Mouse (Mus musculus): ENCODE results near the gene Xdh. TPM values are rescaled to one million over a fixed set of nuclear protein-coding genes. Genes with fewer than 3 reads are reported as not detected.

Xdh gene
- polyA plus RNA-seq (2014; fragmentation: Nextera tagmentation; extraction: Ambion mirVana) = 0.12 and 0.16 TPM in 2 replicates

- H3K4me3 ChIP-seq (ENCODE audit: low read depth, low read length) = no peak within 1 kb of the TSS
- DNase-seq (ENCODE audit: low spot score) (no peak), ATAC-seq (replicated peaks; ENCODE audit: low FRiP score) (no peak)
- no peaks in the 10 kb centered on the region for H3K36me3 ChIP-seq (ENCODE audit: control insufficient read depth, insufficient read depth, low read length)
- no peak within 1 kb of the TSS for H3K27ac ChIP-seq (ENCODE audit: low read depth, low read length)
- 76% methylated on average over 13 of the region's 13 CpGs for WGBS
- no peak within 1 kb of the TSS for H3K4me2 ChIP-seq
- H3K9ac ChIP-seq (ENCODE audit: low read depth, low read length) = no peak within 1 kb of the TSS
- no peaks in the 10 kb centered on the region for H3K27me3 ChIP-seq (replicated peaks; ENCODE audit: control insufficient read depth, insufficient read depth, low read length)
- H3K4me1 ChIP-seq (replicated peaks; ENCODE audit: control insufficient read depth, insufficient read depth, low read length) = no peaks in the 10 kb centered on the region
- no peaks in the 10 kb centered on the region for H3K9me3 ChIP-seq (ENCODE audit: control insufficient read depth, low read length)
Measured at GRCm38 (mm10) chr17:73950062-73950735, at the start of gene Xdh. Xdh (minus strand) TSS chr17:73950196.

GRCm38 (mm10) chr17:73995907-73996645, 46.1 kb upstream of the Xdh start:
- no peak for ATAC-seq (replicated peaks; ENCODE audit: low FRiP score)
- H3K9ac ChIP-seq (ENCODE audit: low read depth, low read length) = no peak overlapping the region
- 80% methylated on average over 13 of the region's 13 CpGs for WGBS
- H3K4me3 ChIP-seq (ENCODE audit: low read depth, low read length) = no peak overlapping the region
- no peaks in the 10 kb centered on the region for H3K9me3 ChIP-seq (ENCODE audit: control insufficient read depth, low read length)
- H3K27ac ChIP-seq (ENCODE audit: low read depth, low read length) = no peak overlapping the region
- no peak overlapping the region for H3K4me2 ChIP-seq
- H3K4me1 ChIP-seq (replicated peaks; ENCODE audit: control insufficient read depth, insufficient read depth, low read length) = no peaks in the 10 kb centered on the region
- DNase-seq (ENCODE audit: low spot score) = no peak
- no peaks in the 10 kb centered on the region for H3K36me3 ChIP-seq (ENCODE audit: control insufficient read depth, insufficient read depth, low read length)
- no peaks in the 10 kb centered on the region for H3K27me3 ChIP-seq (replicated peaks; ENCODE audit: control insufficient read depth, insufficient read depth, low read length)

DNA sequence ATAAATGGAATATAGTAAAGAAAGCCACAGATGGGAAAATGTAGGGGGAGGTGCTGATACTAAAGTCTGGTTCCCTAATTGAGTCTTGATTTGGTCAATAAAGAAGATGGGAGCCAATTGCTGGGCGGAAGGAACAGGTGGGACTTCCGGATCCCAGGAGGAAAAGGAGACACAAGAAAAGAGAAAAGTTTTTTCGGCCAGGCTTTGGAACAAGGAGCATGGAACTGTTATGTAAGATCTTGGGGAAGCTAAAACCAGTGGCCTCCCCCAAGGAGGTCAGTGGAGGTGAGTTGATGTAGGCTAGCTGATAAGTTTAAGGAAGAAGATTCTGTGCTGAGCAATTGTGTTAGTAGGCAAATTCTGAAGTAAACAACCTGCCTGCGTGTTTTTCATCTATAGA, 41.3 kb upstream of the Xdh start:
- H3K9ac ChIP-seq (ENCODE audit: low read depth, low read length) = no peak overlapping the region
- no peaks in the 10 kb centered on the region for H3K4me1 ChIP-seq (replicated peaks; ENCODE audit: control insufficient read depth, insufficient read depth, low read length)
- H3K27me3 ChIP-seq (replicated peaks; ENCODE audit: control insufficient read depth, insufficient read depth, low read length) = no peaks in the 10 kb centered on the region
- no peaks in the 10 kb centered on the region for H3K9me3 ChIP-seq (ENCODE audit: control insufficient read depth, low read length)
- no peak overlapping the region for H3K27ac ChIP-seq (ENCODE audit: low read depth, low read length)
- DNase-seq (ENCODE audit: low spot score) (no peak), ATAC-seq (replicated peaks; ENCODE audit: low FRiP score) (no peak)
- H3K4me2 ChIP-seq = no peak overlapping the region
- no peak overlapping the region for H3K4me3 ChIP-seq (ENCODE audit: low read depth, low read length)
- no peaks in the 10 kb centered on the region for H3K36me3 ChIP-seq (ENCODE audit: control insufficient read depth, insufficient read depth, low read length)
- WGBS = 83% methylated on average over 4 of the region's 4 CpGs

GRCm38 (mm10) chr17:73986571-73986970, 36.6 kb upstream of the Xdh start:
- no peak for DNase-seq (ENCODE audit: low spot score)
- H3K36me3 ChIP-seq (ENCODE audit: control insufficient read depth, insufficient read depth, low read length) = no peaks in the 10 kb centered on the region
- no peak overlapping the region for H3K4me3 ChIP-seq (ENCODE audit: low read depth, low read length)
- no peak overlapping the region for H3K27ac ChIP-seq (ENCODE audit: low read depth, low read length)
- H3K27me3 ChIP-seq (replicated peaks; ENCODE audit: control insufficient read depth, insufficient read depth, low read length) = no peaks in the 10 kb centered on the region
- H3K9me3 ChIP-seq (ENCODE audit: control insufficient read depth, low read length) = no peaks in the 10 kb centered on the region
- no peaks in the 10 kb centered on the region for H3K4me1 ChIP-seq (replicated peaks; ENCODE audit: control insufficient read depth, insufficient read depth, low read length)
- H3K9ac ChIP-seq (ENCODE audit: low read depth, low read length) = no peak overlapping the region
- 61% methylated on average over 2 of the region's 2 CpGs for WGBS
- H3K4me2 ChIP-seq = no peak overlapping the region
- no peak for ATAC-seq (replicated peaks; ENCODE audit: low FRiP score)

GRCm38 (mm10) chr17:73985936-73986335, 35.9 kb upstream of the Xdh start:
- DNase-seq (ENCODE audit: low spot score) (no peak), ATAC-seq (replicated peaks; ENCODE audit: low FRiP score) (no peak)
- Histone ChIP-seq H3K27ac (ENCODE audit: low read depth, low read length) (no peak overlapping the region), H3K9ac (ENCODE audit: low read depth, low read length) (no peak overlapping the region), H3K4me3 (ENCODE audit: low read depth, low read length) (no peak overlapping the region), H3K4me2 (no peak overlapping the region), H3K27me3 (replicated peaks; ENCODE audit: control insufficient read depth, insufficient read depth, low read length) (no peaks in the 10 kb centered on the region), H3K4me1 (replicated peaks; ENCODE audit: control insufficient read depth, insufficient read depth, low read length) (no peaks in the 10 kb centered on the region), H3K36me3 (ENCODE audit: control insufficient read depth, insufficient read depth, low read length) (no peaks in the 10 kb centered on the region), H3K9me3 (ENCODE audit: control insufficient read depth, low read length) (no peaks in the 10 kb centered on the region)
- 76% methylated on average over 4 of the region's 4 CpGs for WGBS

GRCm38 (mm10) chr17:73984508-73984907, 34.5 kb upstream of the Xdh start:
- no peak for DNase-seq (ENCODE audit: low spot score)
- no peaks in the 10 kb centered on the region for H3K4me1 ChIP-seq (replicated peaks; ENCODE audit: control insufficient read depth, insufficient read depth, low read length)
- H3K9ac ChIP-seq (ENCODE audit: low read depth, low read length) = no peak overlapping the region
- no peak overlapping the region for H3K4me3 ChIP-seq (ENCODE audit: low read depth, low read length)
- H3K36me3 ChIP-seq (ENCODE audit: control insufficient read depth, insufficient read depth, low read length) = no peaks in the 10 kb centered on the region
- WGBS = 17% methylated on average over 4 of the region's 4 CpGs
- ATAC-seq (replicated peaks; ENCODE audit: low FRiP score) = no peak
- no peak overlapping the region for H3K4me2 ChIP-seq
- no peaks in the 10 kb centered on the region for H3K9me3 ChIP-seq (ENCODE audit: control insufficient read depth, low read length)
- no peaks in the 10 kb centered on the region for H3K27me3 ChIP-seq (replicated peaks; ENCODE audit: control insufficient read depth, insufficient read depth, low read length)
- H3K27ac ChIP-seq (ENCODE audit: low read depth, low read length) = no peak overlapping the region

DNA sequence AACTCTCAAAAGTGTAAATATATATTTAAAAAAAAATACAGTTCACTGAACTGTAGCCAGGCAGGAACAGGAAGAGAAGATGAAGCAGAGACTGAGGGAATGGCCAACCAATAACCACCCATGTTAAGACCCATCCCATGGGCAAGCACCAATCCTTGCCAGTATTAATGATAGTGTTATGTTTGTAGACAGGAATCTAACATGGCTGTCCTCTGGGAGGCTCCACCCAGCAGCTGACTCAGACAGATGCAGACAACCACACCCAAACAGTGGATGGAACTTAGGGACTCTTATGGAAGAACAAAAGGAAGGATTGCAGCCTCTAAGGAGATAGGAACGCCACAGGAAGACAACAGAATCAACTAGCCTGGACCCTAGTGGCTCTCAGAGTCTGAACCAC, 32.9 kb upstream of the Xdh start:
- Histone ChIP-seq H3K4me1 (replicated peaks; ENCODE audit: control insufficient read depth, insufficient read depth, low read length) (no peaks in the 10 kb centered on the region), H3K9me3 (ENCODE audit: control insufficient read depth, low read length) (no peaks in the 10 kb centered on the region), H3K27ac (ENCODE audit: low read depth, low read length) (no peak overlapping the region), H3K36me3 (ENCODE audit: control insufficient read depth, insufficient read depth, low read length) (no peaks in the 10 kb centered on the region), H3K4me3 (ENCODE audit: low read depth, low read length) (no peak overlapping the region), H3K9ac (ENCODE audit: low read depth, low read length) (no peak overlapping the region), H3K27me3 (replicated peaks; ENCODE audit: control insufficient read depth, insufficient read depth, low read length) (no peaks in the 10 kb centered on the region), H3K4me2 (no peak overlapping the region)
- no peak for DNase-seq (ENCODE audit: low spot score)
- WGBS = 68% methylated on average over 1 of the region's 1 CpGs
- ATAC-seq (replicated peaks; ENCODE audit: low FRiP score) = no peak

- no peak overlapping the region for H3K9ac ChIP-seq (ENCODE audit: low read depth, low read length)
- H3K9me3 ChIP-seq (ENCODE audit: control insufficient read depth, low read length) = no peaks in the 10 kb centered on the region
- no peak overlapping the region for H3K4me2 ChIP-seq
- no peak for ATAC-seq (replicated peaks; ENCODE audit: low FRiP score)
- no peaks in the 10 kb centered on the region for H3K36me3 ChIP-seq (ENCODE audit: control insufficient read depth, insufficient read depth, low read length)
- no peak overlapping the region for H3K27ac ChIP-seq (ENCODE audit: low read depth, low read length)
- no peaks in the 10 kb centered on the region for H3K4me1 ChIP-seq (replicated peaks; ENCODE audit: control insufficient read depth, insufficient read depth, low read length)
- DNase-seq (ENCODE audit: low spot score) = no peak
- H3K4me3 ChIP-seq (ENCODE audit: low read depth, low read length) = no peak overlapping the region
- no peaks in the 10 kb centered on the region for H3K27me3 ChIP-seq (replicated peaks; ENCODE audit: control insufficient read depth, insufficient read depth, low read length)
Measured at GRCm38 (mm10) chr17:73976066-73976465, 26.1 kb upstream of the Xdh start.

DNA sequence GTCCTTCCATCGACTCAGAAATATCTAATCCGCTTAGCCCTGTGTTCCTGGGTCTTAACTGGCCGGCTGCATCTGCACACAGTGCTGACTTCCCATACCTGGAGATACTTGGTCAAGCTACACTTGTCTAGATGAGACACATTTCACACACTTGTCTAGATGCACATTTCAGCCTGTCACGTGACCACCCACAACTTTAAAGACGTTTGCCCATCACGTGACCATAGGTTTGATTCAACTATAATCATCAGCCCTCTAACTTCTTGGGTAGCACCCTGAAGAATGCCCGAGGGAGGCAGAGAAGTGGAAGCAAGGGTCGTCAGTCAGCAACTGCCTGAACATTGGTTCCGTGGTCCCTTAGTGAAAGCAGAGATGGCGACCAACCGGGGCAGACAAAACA, 22.7 kb upstream of the Xdh start:
- no peak overlapping the region for H3K9ac ChIP-seq (ENCODE audit: low read depth, low read length)
- H3K36me3 ChIP-seq (ENCODE audit: control insufficient read depth, insufficient read depth, low read length) = no peaks in the 10 kb centered on the region
- no peak overlapping the region for H3K4me2 ChIP-seq
- 79% methylated on average over 11 of the region's 11 CpGs for WGBS
- H3K4me3 ChIP-seq (ENCODE audit: low read depth, low read length) = no peak overlapping the region
- ATAC-seq (replicated peaks; ENCODE audit: low FRiP score) = no peak
- DNase-seq (ENCODE audit: low spot score) = no peak
- no peaks in the 10 kb centered on the region for H3K27me3 ChIP-seq (replicated peaks; ENCODE audit: control insufficient read depth, insufficient read depth, low read length)
- no peaks in the 10 kb centered on the region for H3K9me3 ChIP-seq (ENCODE audit: control insufficient read depth, low read length)
- no peak overlapping the region for H3K27ac ChIP-seq (ENCODE audit: low read depth, low read length)
- no peaks in the 10 kb centered on the region for H3K4me1 ChIP-seq (replicated peaks; ENCODE audit: control insufficient read depth, insufficient read depth, low read length)

All from liver, embryonic 11.5 days (tissue).